Mouse (Mus musculus): ENCODE data around the gene Wwox. TPM values are rescaled to one million over a fixed set of nuclear protein-coding genes. Genes with fewer than 3 reads are reported as not detected.

Wwox gene
- polyA plus RNA-seq, 1 experiment, result 11.3 TPM

- no peaks in the 10 kb centered on the region; the same call in 1 of the 2 replicates for H3K27me3 ChIP-seq (ENCODE audit: control insufficient read depth, insufficient read depth, low read length, poor library complexity, severe bottlenecking)
- H3K27ac ChIP-seq (ENCODE audit: insufficient read depth, low read length), result no peak overlapping the region
- no peak overlapping the region for H3K4me3 ChIP-seq (ENCODE audit: low read depth, low read length)
- no peak overlapping the region for H3K9ac ChIP-seq (ENCODE audit: low read depth, poor library complexity, severe bottlenecking)
- no peaks in the 10 kb centered on the region for H3K36me3 ChIP-seq (ENCODE audit: control insufficient read depth, insufficient read depth, low read length, poor library complexity, severe bottlenecking)
- H3K4me1 ChIP-seq (ENCODE audit: control insufficient read depth, insufficient read depth, low read length), result peaks cover 5% of the 10 kb centered on the region
- H3K9me3 ChIP-seq (replicated peaks; ENCODE audit: control insufficient read depth, insufficient read depth, low read length, poor library complexity, severe bottlenecking), result no peaks in the 10 kb centered on the region
- TF ChIP-seq CTCF (IDR thresholded peaks at IDR 0.05; ENCODE audit: low read depth, low read length), result no peak
- TF ChIP-seq POLR2A (IDR thresholded peaks at IDR 0.05; ENCODE audit: insufficient read depth, low read length), result no peak
- no peak for TF ChIP-seq EP300 (IDR thresholded peaks at IDR 0.05; ENCODE audit: insufficient read depth, low read depth, low read length)
Measured at GRCm38 (mm10) chr8:115066550-115067058, 627.1 kb downstream of the Wwox start.

- no peak overlapping the region for H3K27ac ChIP-seq (ENCODE audit: insufficient read depth, low read length)
- H3K27me3 ChIP-seq (ENCODE audit: control insufficient read depth, insufficient read depth, low read length, poor library complexity, severe bottlenecking), result no peaks in the 10 kb centered on the region; the same call in 1 of the 2 replicates
- H3K36me3 ChIP-seq (ENCODE audit: control insufficient read depth, insufficient read depth, low read length, poor library complexity, severe bottlenecking), result no peaks in the 10 kb centered on the region
- H3K4me1 ChIP-seq (ENCODE audit: control insufficient read depth, insufficient read depth, low read length), result peaks cover 5% of the 10 kb centered on the region
- H3K4me3 ChIP-seq (ENCODE audit: low read depth, low read length), result no peak overlapping the region
- TF ChIP-seq CTCF (IDR thresholded peaks at IDR 0.05; ENCODE audit: low read depth, low read length), result no peak
- no peak for TF ChIP-seq EP300 (IDR thresholded peaks at IDR 0.05; ENCODE audit: insufficient read depth, low read depth, low read length)
- TF ChIP-seq POLR2A (IDR thresholded peaks at IDR 0.05; ENCODE audit: insufficient read depth, low read length), result no peak
- H3K9me3 ChIP-seq (replicated peaks; ENCODE audit: control insufficient read depth, insufficient read depth, low read length, poor library complexity, severe bottlenecking), result no peaks in the 10 kb centered on the region
- no peak overlapping the region for H3K9ac ChIP-seq (ENCODE audit: low read depth, poor library complexity, severe bottlenecking)
Measured at GRCm38 (mm10) chr8:115068723-115069122, 629.3 kb downstream of the Wwox start.

- Histone ChIP-seq H3K27ac (ENCODE audit: insufficient read depth, low read length) (no peak overlapping the region), H3K27me3 (ENCODE audit: control insufficient read depth, insufficient read depth, low read length, poor library complexity, severe bottlenecking) (no peaks in the 10 kb centered on the region; the same call in 1 of the 2 replicates), H3K36me3 (ENCODE audit: control insufficient read depth, insufficient read depth, low read length, poor library complexity, severe bottlenecking) (no peaks in the 10 kb centered on the region), H3K4me1 (ENCODE audit: control insufficient read depth, insufficient read depth, low read length) (peaks cover 5% of the 10 kb centered on the region), H3K9ac (ENCODE audit: low read depth, poor library complexity, severe bottlenecking) (no peak overlapping the region), H3K9me3 (replicated peaks; ENCODE audit: control insufficient read depth, insufficient read depth, low read length, poor library complexity, severe bottlenecking) (no peaks in the 10 kb centered on the region), H3K4me3 (ENCODE audit: low read depth, low read length) (no peak overlapping the region)
- TF ChIP-seq POLR2A (IDR thresholded peaks at IDR 0.05; ENCODE audit: insufficient read depth, low read length), result no peak
- TF ChIP-seq CTCF (IDR thresholded peaks at IDR 0.05; ENCODE audit: low read depth, low read length), result no peak
- no peak for TF ChIP-seq EP300 (IDR thresholded peaks at IDR 0.05; ENCODE audit: insufficient read depth, low read depth, low read length)
Measured at GRCm38 (mm10) chr8:115070225-115070624, 630.8 kb downstream of the Wwox start.

- Histone ChIP-seq H3K9me3 (replicated peaks; ENCODE audit: control insufficient read depth, insufficient read depth, low read length, poor library complexity, severe bottlenecking) (no peaks in the 10 kb centered on the region), H3K9ac (ENCODE audit: low read depth, poor library complexity, severe bottlenecking) (no peak overlapping the region), H3K27ac (ENCODE audit: insufficient read depth, low read length) (no peak overlapping the region), H3K4me1 (ENCODE audit: control insufficient read depth, insufficient read depth, low read length) (no peaks in the 10 kb centered on the region), H3K27me3 (ENCODE audit: control insufficient read depth, insufficient read depth, low read length, poor library complexity, severe bottlenecking) (no peaks in the 10 kb centered on the region; the same call in 1 of the 2 replicates), H3K4me3 (ENCODE audit: low read depth, low read length) (no peak overlapping the region), H3K36me3 (ENCODE audit: control insufficient read depth, insufficient read depth, low read length, poor library complexity, severe bottlenecking) (no peaks in the 10 kb centered on the region)
- TF ChIP-seq POLR2A (IDR thresholded peaks at IDR 0.05; ENCODE audit: insufficient read depth, low read length), result no peak
- TF ChIP-seq EP300 (IDR thresholded peaks at IDR 0.05; ENCODE audit: insufficient read depth, low read depth, low read length), result no peak
- TF ChIP-seq CTCF (IDR thresholded peaks at IDR 0.05; ENCODE audit: low read depth, low read length), result no peak
Measured at GRCm38 (mm10) chr8:115071231-115071630, 631.8 kb downstream of the Wwox start.

- TF ChIP-seq POLR2A (IDR thresholded peaks at IDR 0.05; ENCODE audit: insufficient read depth, low read length) (no peak), CTCF (IDR thresholded peaks at IDR 0.05; ENCODE audit: low read depth, low read length) (no peak), EP300 (IDR thresholded peaks at IDR 0.05; ENCODE audit: insufficient read depth, low read depth, low read length) (no peak)
- no peaks in the 10 kb centered on the region for H3K36me3 ChIP-seq (ENCODE audit: control insufficient read depth, insufficient read depth, low read length, poor library complexity, severe bottlenecking)
- no peak overlapping the region for H3K9ac ChIP-seq (ENCODE audit: low read depth, poor library complexity, severe bottlenecking)
- H3K9me3 ChIP-seq (replicated peaks; ENCODE audit: control insufficient read depth, insufficient read depth, low read length, poor library complexity, severe bottlenecking), result no peaks in the 10 kb centered on the region
- H3K27me3 ChIP-seq (ENCODE audit: control insufficient read depth, insufficient read depth, low read length, poor library complexity, severe bottlenecking), result no peaks in the 10 kb centered on the region
- H3K4me1 ChIP-seq (ENCODE audit: control insufficient read depth, insufficient read depth, low read length), result no peaks in the 10 kb centered on the region
- H3K4me3 ChIP-seq (ENCODE audit: low read depth, low read length), result no peak overlapping the region
- H3K27ac ChIP-seq (ENCODE audit: insufficient read depth, low read length), result no peak overlapping the region
Measured at GRCm38 (mm10) chr8:115078296-115078695, 638.8 kb downstream of the Wwox start.

- no peak overlapping the region for H3K27ac ChIP-seq (ENCODE audit: insufficient read depth, low read length)
- no peak for TF ChIP-seq EP300 (IDR thresholded peaks at IDR 0.05; ENCODE audit: insufficient read depth, low read depth, low read length)
- no peak overlapping the region for H3K4me3 ChIP-seq (ENCODE audit: low read depth, low read length)
- H3K9ac ChIP-seq (ENCODE audit: low read depth, poor library complexity, severe bottlenecking), result no peak overlapping the region
- no peaks in the 10 kb centered on the region for H3K4me1 ChIP-seq (ENCODE audit: control insufficient read depth, insufficient read depth, low read length)
- H3K9me3 ChIP-seq (replicated peaks; ENCODE audit: control insufficient read depth, insufficient read depth, low read length, poor library complexity, severe bottlenecking), result no peaks in the 10 kb centered on the region
- H3K27me3 ChIP-seq (ENCODE audit: control insufficient read depth, insufficient read depth, low read length, poor library complexity, severe bottlenecking), result no peaks in the 10 kb centered on the region; the same call in 1 of the 2 replicates
- H3K36me3 ChIP-seq (ENCODE audit: control insufficient read depth, insufficient read depth, low read length, poor library complexity, severe bottlenecking), result no peaks in the 10 kb centered on the region
Measured at GRCm38 (mm10) chr8:115081302-115082207, 642.1 kb downstream of the Wwox start.

Data from ES-Bruce4 (cell line).